Mouse (Mus musculus): ENCODE results near the gene Smim4.

DNA sequence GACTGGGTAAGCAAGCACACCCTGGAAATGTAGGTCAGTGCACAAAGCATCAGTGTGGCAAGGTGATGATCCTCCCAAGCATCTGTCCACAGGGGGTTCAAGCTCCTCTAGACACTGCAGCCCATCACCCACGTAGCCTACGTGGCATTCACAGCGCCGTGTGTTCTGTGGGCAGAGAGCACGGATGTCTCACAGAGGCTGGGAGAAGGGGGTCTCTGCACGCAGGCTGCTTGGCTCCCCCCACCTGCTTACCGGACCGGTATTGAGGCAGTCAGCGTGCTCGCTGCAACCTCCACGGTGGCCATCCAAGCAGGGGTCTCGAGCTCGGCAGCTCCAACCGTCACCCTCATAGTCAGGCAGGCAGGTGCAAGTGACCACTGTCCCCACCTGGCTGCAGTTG, 12.3 kb upstream of the Smim4 start:
- TF ChIP-seq POLR2A (IDR thresholded peaks at IDR 0.05; ENCODE audit: borderline replicate concordance, low read depth, low read length): no peak
- no peak for TF ChIP-seq CTCF (IDR thresholded peaks at IDR 0.05; ENCODE audit: low read depth, low read length)
